Mouse (Mus musculus): Measurements from ENCODE around the gene Tnnt3. TPM values are rescaled to one million over a fixed set of nuclear protein-coding genes. Genes with fewer than 3 reads are reported as not detected.

Gene Tnnt3
- polyA plus RNA-seq, 1 experiment from 2014 or later = 2.6 TPM

GRCm38 (mm10) chr7:142478574-142478973 is 20.1 kb upstream of the Tnnt3 start:
- H3K36me3 ChIP-seq (ENCODE audit: control insufficient read depth, insufficient read depth, low read length) = peaks cover 8% of the 10 kb centered on the region; the same call in 1 of the 2 replicates
- H3K9me3 ChIP-seq (ENCODE audit: control insufficient read depth, low read depth, low read length) = no peaks in the 10 kb centered on the region
- H3K27ac ChIP-seq (ENCODE audit: low read length) = peak overlapping the region; percentile 97; the same call in 1 of the 2 replicates
- H3K4me2 ChIP-seq (replicated peaks; ENCODE audit: low read depth, low read length) = peak overlapping the region; percentile 70
- H3K4me3 ChIP-seq (ENCODE audit: low read depth, low read length) = no peak overlapping the region
- H3K27me3 ChIP-seq (ENCODE audit: control insufficient read depth, insufficient read depth, low read length) = no peaks in the 10 kb centered on the region
- WGBS = 88% methylated on average over 2 of the region's 2 CpGs
- peaks cover 63% of the 10 kb centered on the region for H3K4me1 ChIP-seq (ENCODE audit: control insufficient read depth, insufficient read depth, low read length)
- H3K9ac ChIP-seq (replicated peaks; ENCODE audit: low read depth, low read length) = no peak overlapping the region
- no peak for ATAC-seq (ENCODE audit: insufficient number of reproducible peaks, insufficient read depth, low FRiP score, low read depth)

- no peaks in the 10 kb centered on the region for H3K27me3 ChIP-seq (ENCODE audit: control insufficient read depth, insufficient read depth, low read length)
- H3K27ac ChIP-seq (ENCODE audit: low read length) = peak overlapping the region; percentile 97; the same call in 1 of the 2 replicates
- H3K4me2 ChIP-seq (replicated peaks; ENCODE audit: low read depth, low read length) = 0 out of 2 replicates have a peak overlapping the region, but pooled peaks have one; percentile 70
- H3K9me3 ChIP-seq (ENCODE audit: control insufficient read depth, low read depth, low read length) = no peaks in the 10 kb centered on the region
- no peak overlapping the region for H3K4me3 ChIP-seq (ENCODE audit: low read depth, low read length)
- ATAC-seq (ENCODE audit: insufficient number of reproducible peaks, insufficient read depth, low FRiP score, low read depth) = no peak
- H3K4me1 ChIP-seq (ENCODE audit: control insufficient read depth, insufficient read depth, low read length) = peaks cover 64% of the 10 kb centered on the region
- H3K9ac ChIP-seq (replicated peaks; ENCODE audit: low read depth, low read length) = no peak overlapping the region
- H3K36me3 ChIP-seq (ENCODE audit: control insufficient read depth, insufficient read depth, low read length) = peaks cover 8% of the 10 kb centered on the region; the same call in 1 of the 2 replicates
Observed at GRCm38 (mm10) chr7:142479307-142479706, 19.3 kb upstream of the Tnnt3 start.

GRCm38 (mm10) chr7:142479886-142480285 is 18.8 kb upstream of the Tnnt3 start:
- Histone ChIP-seq H3K27me3 (ENCODE audit: control insufficient read depth, insufficient read depth, low read length) (no peaks in the 10 kb centered on the region), H3K4me1 (ENCODE audit: control insufficient read depth, insufficient read depth, low read length) (peaks cover 64% of the 10 kb centered on the region), H3K9me3 (ENCODE audit: control insufficient read depth, low read depth, low read length) (no peaks in the 10 kb centered on the region), H3K4me3 (ENCODE audit: low read depth, low read length) (no peak overlapping the region), H3K4me2 (replicated peaks; ENCODE audit: low read depth, low read length) (no peak overlapping the region), H3K9ac (replicated peaks; ENCODE audit: low read depth, low read length) (0 out of 2 replicates have a peak overlapping the region, but pooled peaks have one; percentile 6), H3K36me3 (ENCODE audit: control insufficient read depth, insufficient read depth, low read length) (peaks cover 12% of the 10 kb centered on the region; the same call in 1 of the 2 replicates), H3K27ac (ENCODE audit: low read length) (peak overlapping the region; percentile 97)
- 98% methylated on average over 3 of the region's 3 CpGs for WGBS
- ATAC-seq (ENCODE audit: insufficient number of reproducible peaks, insufficient read depth, low FRiP score, low read depth) = no peak

- H3K27me3 ChIP-seq (ENCODE audit: control insufficient read depth, insufficient read depth, low read length) = no peaks in the 10 kb centered on the region
- H3K9me3 ChIP-seq (ENCODE audit: control insufficient read depth, low read depth, low read length) = no peaks in the 10 kb centered on the region
- H3K4me3 ChIP-seq (ENCODE audit: low read depth, low read length) = peak overlapping the region; percentile 12; the same call in 1 of the 2 replicates
- H3K27ac ChIP-seq (ENCODE audit: low read length) = peak overlapping the region; percentile 97
- H3K36me3 ChIP-seq (ENCODE audit: control insufficient read depth, insufficient read depth, low read length) = peaks cover 18% of the 10 kb centered on the region
- H3K9ac ChIP-seq (replicated peaks; ENCODE audit: low read depth, low read length) = peak overlapping the region; percentile 28; the same call in 1 of the 2 replicates
- ATAC-seq (ENCODE audit: insufficient number of reproducible peaks, insufficient read depth, low FRiP score, low read depth) = no peak
- peak overlapping the region; percentile 53 for H3K4me2 ChIP-seq (replicated peaks; ENCODE audit: low read depth, low read length)
- H3K4me1 ChIP-seq (ENCODE audit: control insufficient read depth, insufficient read depth, low read length) = peaks cover 61% of the 10 kb centered on the region
- 97% methylated on average over 3 of the region's 3 CpGs for WGBS
Observed at GRCm38 (mm10) chr7:142480661-142481060, 18.0 kb upstream of the Tnnt3 start.

GRCm38 (mm10) chr7:142481186-142481567 is 17.5 kb upstream of the Tnnt3 start:
- peak overlapping the region; percentile 12 for H3K4me3 ChIP-seq (ENCODE audit: low read depth, low read length)
- 1% methylated on average over 5 of the region's 5 CpGs for WGBS
- H3K36me3 ChIP-seq (ENCODE audit: control insufficient read depth, insufficient read depth, low read length) = peaks cover 15% of the 10 kb centered on the region
- no peaks in the 10 kb centered on the region for H3K27me3 ChIP-seq (ENCODE audit: control insufficient read depth, insufficient read depth, low read length)
- H3K4me2 ChIP-seq (replicated peaks; ENCODE audit: low read depth, low read length) = peak overlapping the region; percentile 53
- peak overlapping the region; percentile 97 for H3K27ac ChIP-seq (ENCODE audit: low read length)
- H3K4me1 ChIP-seq (ENCODE audit: control insufficient read depth, insufficient read depth, low read length) = peaks cover 61% of the 10 kb centered on the region
- ATAC-seq (ENCODE audit: insufficient number of reproducible peaks, insufficient read depth, low FRiP score, low read depth) = peak; percentile 1; the same call in 1 of the 2 replicates
- H3K9ac ChIP-seq (replicated peaks; ENCODE audit: low read depth, low read length) = peak overlapping the region; percentile 40
- H3K9me3 ChIP-seq (ENCODE audit: control insufficient read depth, low read depth, low read length) = no peaks in the 10 kb centered on the region

GRCm38 (mm10) chr7:142481568-142482255 is 16.9 kb upstream of the Tnnt3 start:
- peaks cover 64% of the 10 kb centered on the region for H3K4me1 ChIP-seq (ENCODE audit: control insufficient read depth, insufficient read depth, low read length)

GRCm38 (mm10) chr7:142482256-142482609 is 16.4 kb upstream of the Tnnt3 start:
- ATAC-seq (ENCODE audit: insufficient number of reproducible peaks, insufficient read depth, low FRiP score, low read depth) = no peak
- Histone ChIP-seq H3K4me3 (ENCODE audit: low read depth, low read length) (no peak overlapping the region), H3K4me2 (replicated peaks; ENCODE audit: low read depth, low read length) (peak overlapping the region; percentile 53), H3K9me3 (ENCODE audit: control insufficient read depth, low read depth, low read length) (no peaks in the 10 kb centered on the region), H3K27ac (ENCODE audit: low read length) (peak overlapping the region; percentile 97), H3K27me3 (ENCODE audit: control insufficient read depth, insufficient read depth, low read length) (no peaks in the 10 kb centered on the region), H3K9ac (replicated peaks; ENCODE audit: low read depth, low read length) (peak overlapping the region; percentile 40; the same call in 1 of the 2 replicates), H3K4me1 (ENCODE audit: control insufficient read depth, insufficient read depth, low read length) (peaks cover 64% of the 10 kb centered on the region), H3K36me3 (ENCODE audit: control insufficient read depth, insufficient read depth, low read length) (peaks cover 15% of the 10 kb centered on the region)
- WGBS = 11% methylated on average over 6 of the region's 6 CpGs

More at GRCm38 (mm10) chr7:142481568-142482255, 16.9 kb upstream of the Tnnt3 start:
- no peaks in the 10 kb centered on the region for H3K9me3 ChIP-seq (ENCODE audit: control insufficient read depth, low read depth, low read length)
- peak; percentile 66 for ATAC-seq (ENCODE audit: insufficient number of reproducible peaks, insufficient read depth, low FRiP score, low read depth)
- peak overlapping the region; percentile 40 for H3K9ac ChIP-seq (replicated peaks; ENCODE audit: low read depth, low read length)
- H3K4me3 ChIP-seq (ENCODE audit: low read depth, low read length) = peak overlapping the region; percentile 12
- peak overlapping the region; percentile 53 for H3K4me2 ChIP-seq (replicated peaks; ENCODE audit: low read depth, low read length)
- peak overlapping the region; percentile 97 for H3K27ac ChIP-seq (ENCODE audit: low read length)
- peaks cover 15% of the 10 kb centered on the region for H3K36me3 ChIP-seq (ENCODE audit: control insufficient read depth, insufficient read depth, low read length)
- no peaks in the 10 kb centered on the region for H3K27me3 ChIP-seq (ENCODE audit: control insufficient read depth, insufficient read depth, low read length)
- WGBS = 0% methylated on average over 22 of the region's 22 CpGs

- Histone ChIP-seq H3K27ac (ENCODE audit: low read length) (peak overlapping the region; percentile 97), H3K4me1 (ENCODE audit: control insufficient read depth, insufficient read depth, low read length) (peaks cover 69% of the 10 kb centered on the region), H3K27me3 (ENCODE audit: control insufficient read depth, insufficient read depth, low read length) (no peaks in the 10 kb centered on the region), H3K9ac (replicated peaks; ENCODE audit: low read depth, low read length) (no peak overlapping the region; the same call in 1 of the 2 replicates), H3K4me3 (ENCODE audit: low read depth, low read length) (no peak overlapping the region), H3K9me3 (ENCODE audit: control insufficient read depth, low read depth, low read length) (no peaks in the 10 kb centered on the region), H3K36me3 (ENCODE audit: control insufficient read depth, insufficient read depth, low read length) (peaks cover 17% of the 10 kb centered on the region), H3K4me2 (replicated peaks; ENCODE audit: low read depth, low read length) (0 out of 2 replicates have a peak overlapping the region, but pooled peaks have one; percentile 53)
- WGBS = 19% methylated on average over 11 of the region's 11 CpGs
- ATAC-seq (ENCODE audit: insufficient number of reproducible peaks, insufficient read depth, low FRiP score, low read depth) = peak; percentile 70
Observed at GRCm38 (mm10) chr7:142483136-142483535, 15.5 kb upstream of the Tnnt3 start.

Data from stomach, embryonic 14.5 days (tissue).